ENCODE assay signal across 8 mouse cellular contexts in genomic region chr6:114642601-114643528, GRCm38 (mm10). TPM values are rescaled to one million over a fixed set of nuclear protein-coding genes. Genes with fewer than 3 reads are reported as not detected.
DNase-seq lines count a peak whose midpoint lies in the region; ATAC-seq and TF ChIP-seq lines count a peak whose summit lies in the region.

Gene Atg7 (plus strand): TSS chr6:114643097.

- H3K27me3 ChIP-seq in heart, embryonic 10.5 days (ENCODE audit: insufficient read depth, poor library complexity, severe bottlenecking), result no peaks in the 10 kb centered on the region
- peaks cover 5% of the 10 kb centered on the region; the same call in 1 of the 2 replicates for H3K27me3 ChIP-seq in kidney, embryonic 15.5 days

- H3K36me3 ChIP-seq in heart, embryonic 10.5 days, result no peaks in the 10 kb centered on the region
- H3K36me3 ChIP-seq in kidney, embryonic 15.5 days, result no peaks in the 10 kb centered on the region

- peak; percentile 97 for DNase-seq in A20 (ENCODE audit: low read depth, low spot score)
- peak; percentile 96 for DNase-seq in heart, embryonic 10.5 days (ENCODE audit: low spot score)
- peak; percentile 94 for DNase-seq in liver
- peak; percentile 92 to 97 for DNase-seq in spleen, postnatal 4 days (ENCODE audit: low spot score in 2 of 2)

- no peak; the same call in 1 of the 2 replicates for TF ChIP-seq CTCF in bone marrow macrophage, adult 2 months (IDR thresholded peaks at IDR 0.05; ENCODE audit: low read depth, low read length)
- TF ChIP-seq CTCF in embryonic fibroblast, embryonic 13.5 days (IDR thresholded peaks at IDR 0.05; ENCODE audit: borderline replicate concordance, insufficient read depth, low read length), result no peak

- peak within 1 kb of the TSS; percentile 50 for H3K9ac ChIP-seq in kidney, embryonic 15.5 days

- peak within 1 kb of the TSS; percentile 83 for H3K4me2 ChIP-seq in kidney, embryonic 15.5 days

- no peaks in the 10 kb centered on the region for H3K9me3 ChIP-seq in heart, embryonic 10.5 days
- no peaks in the 10 kb centered on the region for H3K9me3 ChIP-seq in kidney, embryonic 15.5 days (replicated peaks)

- peak; percentile 85 for ATAC-seq in kidney, embryonic 15.5 days (replicated peaks; ENCODE audit: low FRiP score)
- peak; percentile 79 for ATAC-seq in monocyte, adult 5-6 weeks (replicated peaks; ENCODE audit: insufficient number of reproducible peaks, low FRiP score, low TSS enrichment, poor library complexity, severe bottlenecking)

- peak within 1 kb of the TSS; percentile 96 for H3K27ac ChIP-seq in bone marrow macrophage, adult 2 months (ENCODE audit: insufficient read depth, low read depth, low read length)
- H3K27ac ChIP-seq in embryonic fibroblast, embryonic 13.5 days (ENCODE audit: insufficient read depth, low read length), result no peak within 1 kb of the TSS
- peak within 1 kb of the TSS; percentile 83 for H3K27ac ChIP-seq in heart, embryonic 10.5 days
- H3K27ac ChIP-seq in kidney, embryonic 15.5 days, result peak within 1 kb of the TSS; percentile 33; the same call in 1 of the 2 replicates

- H3K4me3 ChIP-seq in bone marrow macrophage, adult 2 months (ENCODE audit: insufficient read depth, low read length), result peak within 1 kb of the TSS; percentile 96
- peak within 1 kb of the TSS; percentile 81 for H3K4me3 ChIP-seq in embryonic fibroblast, embryonic 13.5 days (ENCODE audit: insufficient read depth, low read length)
- H3K4me3 ChIP-seq in heart, embryonic 10.5 days, result peak within 1 kb of the TSS; percentile 91
- peak within 1 kb of the TSS; percentile 72 for H3K4me3 ChIP-seq in kidney, embryonic 15.5 days (replicated peaks)

- peaks cover 27% of the 10 kb centered on the region for H3K4me1 ChIP-seq in bone marrow macrophage, adult 2 months (ENCODE audit: control insufficient read depth, insufficient read depth, low read length)
- no peaks in the 10 kb centered on the region for H3K4me1 ChIP-seq in embryonic fibroblast, embryonic 13.5 days (ENCODE audit: control insufficient read depth, insufficient read depth, low read length)
- H3K4me1 ChIP-seq in heart, embryonic 10.5 days, result peaks cover 13% of the 10 kb centered on the region
- H3K4me1 ChIP-seq in kidney, embryonic 15.5 days, result peaks cover 9% of the 10 kb centered on the region

- under 1% methylated on average over 38 of the region's 38 CpGs for WGBS in heart, embryonic 10.5 days
- WGBS in kidney, embryonic 15.5 days, result under 1% methylated on average over 38 of the region's 38 CpGs

- TF ChIP-seq POLR2A in bone marrow macrophage, adult 2 months (IDR thresholded peaks at IDR 0.05; ENCODE audit: borderline replicate concordance, low read depth, low read length), result 0 out of 2 replicates have a peak, but pooled peaks have one; percentile 67
- TF ChIP-seq POLR2A in embryonic fibroblast, embryonic 13.5 days (IDR thresholded peaks at IDR 0.05; ENCODE audit: low read depth, low read length), result peak; percentile 77

RNA-seq across cellular contexts. Expression of gene Atg7, which starts in this region (rescaled TPM):
- polyA plus RNA-seq in bone marrow macrophage, adult 2 months (2012; ENCODE audit: insufficient read depth, insufficient read length, missing spikeins), result 51.2 and 53.2 TPM in 2 replicates
- 14.8 and 26.4 TPM in 2 replicates for polyA plus RNA-seq in embryonic fibroblast, embryonic 13.5 days (2011; ENCODE audit: insufficient read length, low read depth, missing spikeins)
- polyA plus RNA-seq in heart, embryonic 10.5 days (2016; fragmentation: Nextera tagmentation; extraction: Ambion mirVana), result 18.7 and 19.8 TPM in 2 replicates
- 21.3 and 23.4 TPM in 2 replicates for polyA plus RNA-seq in kidney, embryonic 15.5 days (2015; fragmentation: Nextera tagmentation; extraction: Ambion mirVana)
- 31.0 to 54.5 TPM (median 50.1 TPM) in 3 replicates for total RNA-seq in monocyte, adult 5-6 weeks (2017)
